Mouse (Mus musculus): ENCODE measurements around the gene Pomgnt2.

DNA sequence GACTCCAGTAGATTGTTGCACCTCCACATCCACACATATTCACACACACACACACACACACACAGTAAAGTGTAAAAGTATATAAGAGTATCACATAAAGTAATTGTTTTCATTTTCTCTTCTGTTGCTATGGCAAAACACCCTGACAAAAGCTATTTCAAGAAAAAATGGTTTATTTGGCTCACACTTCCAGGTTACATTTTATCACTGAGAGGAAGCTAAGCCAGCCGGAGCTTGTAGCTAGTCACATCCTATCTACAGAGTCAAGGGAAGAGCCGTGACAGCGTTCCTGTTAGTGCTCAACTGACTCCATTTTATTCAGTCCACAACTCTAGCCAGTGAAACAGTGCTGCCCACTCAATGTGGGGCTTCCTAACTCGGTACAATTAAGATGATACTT is 48.5 kb downstream of the Pomgnt2 start:
- TF ChIP-seq POLR2A (IDR thresholded peaks at IDR 0.05; ENCODE audit: insufficient read depth, low read length) (no peak), EP300 (IDR thresholded peaks at IDR 0.05; ENCODE audit: insufficient read depth, low read depth, low read length) (no peak)
